Mouse (Mus musculus) myocyte (in vitro differentiated cells): ENCODE measurements around the gene Kansl2.

Experiments used
- MYOD1 ChIP-seq, 3 experiments: IDR thresholded peaks; one replicate each; pipeline ENCODE4 v1.6.1; 2011; ENCODE audit warnings: control low read depth in 2 of 3, low read depth in 2 of 3, mild to moderate bottlenecking in 2 of 3, moderate library complexity in 1 of 3; ENCODE audit not compliant: insufficient read length in 2 of 3, control insufficient read depth in 1 of 3
- POLR2A ChIP-seq: IDR thresholded peaks from one replicate; pipeline ENCODE4 v1.6.1; 2011; ENCODE audit warnings: low read depth, mild to moderate bottlenecking, control low read depth, moderate library complexity; ENCODE audit not compliant: insufficient read length
- SRF ChIP-seq: IDR thresholded peaks from one replicate; pipeline ENCODE4 v1.6.1; 2011; ENCODE audit warnings: low read depth; ENCODE audit not compliant: control insufficient read depth, insufficient read length
- TCF3 ChIP-seq: IDR thresholded peaks from one replicate; pipeline ENCODE4 v1.6.1; 2011; ENCODE audit warnings: low read depth, control low read depth; ENCODE audit not compliant: insufficient read length
- USF1 ChIP-seq: IDR thresholded peaks from one replicate; pipeline ENCODE4 v1.6.1; 2011; ENCODE audit warnings: low read depth, mild to moderate bottlenecking, control low read depth, moderate library complexity

DNA sequence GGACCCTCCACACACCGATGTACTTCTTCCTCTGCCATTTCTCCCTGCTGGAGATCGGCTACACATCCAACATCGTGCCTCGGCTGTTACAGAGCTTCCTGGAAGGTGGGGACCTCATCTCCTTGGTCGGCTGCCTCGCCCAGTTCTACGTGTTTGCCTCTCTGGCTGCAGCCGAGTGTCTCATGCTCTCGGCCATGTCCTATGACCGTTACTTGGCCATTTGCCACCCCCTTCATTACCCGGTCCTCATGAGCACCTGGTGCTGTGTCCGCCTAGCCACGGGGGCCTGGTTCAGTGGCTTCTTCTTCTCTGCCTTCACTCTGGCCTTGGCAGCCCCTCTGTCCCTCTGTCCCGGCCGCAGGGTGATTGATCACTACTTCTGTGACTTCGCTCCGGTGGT, 36.4 kb downstream of the Kansl2 start:
- TF ChIP-seq POLR2A, result no peak
- no peak for TF ChIP-seq TCF3
- no peak for TF ChIP-seq MYOD1 (IDR thresholded peaks at IDR 0.05; ENCODE audit: control insufficient read depth in 1 of 3, insufficient read length in 2 of 3, low read depth in 2 of 3)
- TF ChIP-seq USF1, result no peak
- no peak for TF ChIP-seq SRF
